Mouse (Mus musculus): ENCODE measurements at regions not wholly inside any gene's neighbourhood (a gene's known extent, or its start where the extent isn't known, plus 50 kb on each side); places are given as distances from the start of the nearest gene placed in this dataset.
A peak's percentile ranks its signal among the peaks of the same experiment; 100 is the strongest.
"Not testable (repeated sequence)": the region's sequence is repeated elsewhere in the genome, so short reads cannot be mapped to it uniquely, and the experiment has no call there.

DNA sequence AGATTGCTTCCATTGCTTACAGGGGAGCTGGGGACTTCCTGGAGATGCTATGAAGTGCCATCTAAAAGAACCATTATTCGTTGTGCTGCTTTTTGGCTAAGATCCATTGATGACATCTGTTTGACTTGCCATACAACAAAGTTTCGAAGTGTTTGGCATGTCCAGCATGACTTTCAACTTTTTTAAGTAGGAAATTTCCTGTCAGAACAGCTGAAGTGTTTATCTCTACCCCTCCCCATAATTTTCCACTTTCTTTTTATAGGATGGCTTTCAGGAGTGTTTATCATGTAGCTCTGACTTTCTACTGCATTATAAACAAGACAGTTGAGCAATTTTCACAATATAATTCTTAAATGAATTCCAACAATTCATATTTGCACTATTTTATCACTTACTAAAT, 253.1 kb upstream of the Pbx1 start:
- DNase-seq (ENCODE audit: low spot score in 2 of 2), result no peak

DNA sequence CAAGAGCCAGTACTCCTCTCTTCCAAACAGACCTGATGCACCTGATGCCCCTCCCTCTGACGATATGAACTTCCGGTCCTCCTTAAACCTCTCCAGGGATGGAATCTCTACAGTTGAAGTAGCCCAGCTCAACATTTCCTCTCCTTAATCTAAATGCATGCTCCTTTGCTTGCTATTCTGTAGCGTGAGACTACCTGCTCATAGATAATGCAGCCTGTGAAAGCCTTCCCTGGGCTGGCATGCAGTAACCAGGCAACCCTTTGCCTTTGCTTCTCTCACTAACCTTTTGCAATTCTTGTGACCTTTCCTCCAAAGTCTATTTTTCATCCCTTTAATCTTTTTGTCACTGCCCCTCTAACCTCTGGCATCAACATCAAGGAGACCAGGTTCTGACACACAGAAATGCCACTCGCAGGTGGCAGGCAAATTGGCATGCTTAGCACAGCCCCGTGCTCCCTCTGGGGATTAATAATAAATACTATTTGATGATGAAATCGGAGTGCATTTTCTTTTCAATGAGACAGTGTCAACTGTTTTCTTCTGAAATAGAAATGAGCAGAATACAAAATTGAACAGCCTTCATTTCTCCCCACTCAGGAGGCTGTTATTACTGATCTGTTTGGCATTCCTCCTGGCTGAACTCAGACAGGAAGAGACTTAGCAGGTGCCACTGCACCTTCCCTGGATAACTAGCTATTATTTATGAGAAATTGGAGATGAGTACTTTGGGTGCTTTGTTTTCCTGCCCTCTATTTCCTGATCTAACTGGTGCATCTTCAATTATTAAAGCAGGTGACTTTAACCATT, 249.8 kb upstream of the Pbx1 start:
- DNase-seq (ENCODE audit: low spot score in 2 of 2), result no peak

DNA sequence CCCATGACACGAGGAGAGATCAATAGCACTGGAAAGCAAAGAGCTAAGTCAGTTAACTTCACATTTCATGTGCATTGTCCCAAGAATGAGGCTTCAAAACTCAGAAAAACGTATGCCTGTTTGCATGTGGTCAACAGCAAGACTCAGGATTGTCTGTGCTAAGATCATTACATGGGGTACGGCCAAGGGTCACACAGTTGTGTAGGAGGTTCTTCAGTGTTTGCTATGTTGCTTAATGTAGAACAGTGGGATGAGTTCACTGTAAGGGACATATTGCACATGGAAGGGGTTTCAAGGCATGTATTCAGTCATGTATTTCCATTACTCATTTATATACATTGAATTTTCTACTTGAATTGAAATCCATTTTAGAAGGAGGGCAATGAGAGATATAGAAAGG, 248.6 kb upstream of the Pbx1 start:
- DNase-seq (ENCODE audit: low spot score in 2 of 2), result no peak

DNA sequence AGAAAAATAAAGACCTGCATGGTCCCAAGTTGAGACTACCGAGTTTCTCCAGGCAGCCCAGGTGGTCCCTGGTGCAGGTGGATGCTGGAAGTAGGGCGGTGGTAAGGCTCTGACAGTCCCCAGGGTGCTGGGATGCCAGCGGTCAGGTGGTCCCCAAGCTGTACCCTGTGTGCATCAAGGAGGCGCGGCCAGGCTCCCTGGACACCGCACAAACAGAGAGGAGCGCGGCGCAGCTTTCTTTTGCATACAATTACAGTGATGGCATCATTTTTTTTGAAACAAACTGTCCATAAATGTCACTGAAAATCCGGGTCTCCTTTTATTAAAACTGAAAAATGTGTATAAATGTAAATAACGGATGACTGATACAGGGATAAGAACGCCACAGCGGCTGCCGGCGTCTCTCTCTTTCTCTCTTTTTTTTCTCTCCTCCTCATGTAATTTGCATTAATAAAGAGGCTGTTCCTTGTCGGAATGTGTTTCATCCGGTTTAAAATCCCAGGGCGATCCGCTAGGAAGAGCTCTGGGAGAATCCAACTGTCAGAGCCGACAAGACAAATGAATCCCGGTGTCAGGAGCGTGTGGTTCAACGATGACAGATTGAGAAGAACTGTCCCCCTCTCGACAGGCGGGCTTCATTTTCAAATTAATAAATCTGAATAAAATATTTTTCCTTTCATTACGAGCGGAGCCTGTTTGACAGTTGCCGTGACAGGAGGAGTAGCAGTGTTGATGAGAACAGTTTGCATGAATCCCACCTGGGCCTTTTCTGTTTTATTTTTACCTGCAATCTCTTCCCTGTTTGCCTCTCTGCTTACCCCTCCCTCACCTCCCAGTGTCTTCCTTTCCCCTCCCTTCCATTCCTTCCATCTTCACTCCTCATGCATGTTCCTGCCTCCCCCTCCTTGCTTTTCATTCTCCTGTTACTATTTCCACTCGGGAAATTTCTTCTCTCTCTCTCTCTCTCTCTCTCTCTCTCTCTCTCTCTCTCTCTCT, 244.6 kb upstream of the Pbx1 start:
- peak; percentile 8 to 34 for DNase-seq (ENCODE audit: low spot score in 2 of 2)

DNA sequence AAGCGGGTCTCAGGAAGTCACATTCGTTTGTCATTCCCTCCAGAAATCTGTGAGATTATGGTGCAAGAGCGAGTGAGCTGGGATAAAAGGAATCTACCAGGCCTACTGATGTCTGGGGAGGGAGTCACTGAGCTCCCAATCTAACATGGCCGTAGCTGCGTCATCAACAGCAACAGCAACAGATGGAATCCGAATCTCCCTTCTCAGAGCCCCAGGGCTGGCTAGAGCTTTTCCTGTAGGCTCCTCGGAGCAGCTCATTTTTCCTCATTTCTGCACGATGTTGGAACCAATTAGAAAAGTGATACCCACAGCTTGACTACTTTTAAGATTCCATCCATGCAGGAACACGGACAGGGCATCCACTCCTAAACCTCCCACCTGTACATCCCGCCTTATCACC, 243.7 kb upstream of the Pbx1 start:
- no peak for DNase-seq (ENCODE audit: low spot score in 2 of 2)

DNA sequence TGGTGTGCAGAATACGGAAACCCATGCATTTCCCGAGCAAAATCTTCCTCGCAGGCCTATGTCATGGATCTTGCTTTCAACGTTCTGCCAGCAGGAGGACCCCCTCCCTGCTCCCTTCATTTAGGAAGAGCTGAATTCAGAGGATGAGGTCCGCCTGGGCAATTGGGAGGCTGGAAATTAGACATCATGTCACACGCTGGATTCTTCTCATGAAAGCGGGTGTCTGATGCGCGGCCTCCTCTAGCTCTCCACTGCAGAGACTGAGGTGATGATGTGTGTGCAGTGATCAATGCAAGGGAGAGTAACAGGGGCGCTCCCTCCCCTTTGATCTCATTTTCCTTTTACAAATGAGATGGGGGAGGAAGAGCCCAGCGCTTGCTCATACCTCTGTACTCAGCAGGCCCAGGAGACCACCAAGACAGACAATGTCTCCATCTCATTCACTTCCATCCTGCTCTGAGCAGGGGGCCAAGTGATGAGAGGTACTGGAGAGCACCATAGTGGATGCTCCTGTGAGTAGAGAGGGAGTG, 230.8 kb upstream of the Pbx1 start:
- DNase-seq (ENCODE audit: low spot score in 2 of 2), result no peak

DNA sequence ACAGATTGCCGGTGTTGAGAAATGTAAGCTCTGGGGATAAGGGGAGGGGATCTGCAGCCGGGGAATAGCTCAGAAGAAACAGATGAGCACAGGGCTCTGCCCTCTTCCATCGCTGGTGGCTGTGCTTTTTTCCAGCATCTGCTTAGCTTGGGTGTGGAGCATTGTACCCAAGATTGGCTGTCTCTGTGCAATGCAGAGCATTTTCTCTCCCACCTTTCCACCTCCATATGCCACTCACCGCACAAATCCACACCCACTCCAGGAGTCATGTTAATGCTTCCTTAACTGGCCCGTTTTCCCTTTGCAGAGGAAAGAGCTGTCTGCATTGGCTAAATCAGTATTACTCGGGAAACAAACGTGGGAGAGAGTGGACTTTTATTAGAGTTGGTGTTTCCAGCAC, 228.9 kb upstream of the Pbx1 start:
- no peak for DNase-seq (ENCODE audit: low spot score in 2 of 2)

DNA sequence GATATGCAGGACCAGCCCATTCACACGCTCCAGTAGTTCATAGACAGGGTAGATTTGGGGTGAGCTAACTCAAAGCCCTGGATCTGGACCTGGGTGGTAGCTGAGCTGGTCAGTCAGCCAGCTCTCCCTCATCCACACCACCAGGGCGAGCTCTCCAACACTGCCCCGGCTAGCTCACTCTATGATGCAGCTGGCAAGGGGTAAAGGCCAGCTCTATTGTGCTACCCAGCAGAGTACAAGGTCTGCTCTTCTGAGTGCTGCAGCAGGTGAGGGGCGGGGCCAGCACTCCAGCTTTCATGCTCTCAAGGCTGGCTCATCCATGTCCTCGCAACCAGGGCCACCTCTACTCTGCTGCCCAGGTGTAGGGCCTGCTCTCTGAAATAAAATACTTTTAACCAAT, 227.5 kb upstream of the Pbx1 start:
- DNase-seq (ENCODE audit: low spot score in 2 of 2), result no peak

DNA sequence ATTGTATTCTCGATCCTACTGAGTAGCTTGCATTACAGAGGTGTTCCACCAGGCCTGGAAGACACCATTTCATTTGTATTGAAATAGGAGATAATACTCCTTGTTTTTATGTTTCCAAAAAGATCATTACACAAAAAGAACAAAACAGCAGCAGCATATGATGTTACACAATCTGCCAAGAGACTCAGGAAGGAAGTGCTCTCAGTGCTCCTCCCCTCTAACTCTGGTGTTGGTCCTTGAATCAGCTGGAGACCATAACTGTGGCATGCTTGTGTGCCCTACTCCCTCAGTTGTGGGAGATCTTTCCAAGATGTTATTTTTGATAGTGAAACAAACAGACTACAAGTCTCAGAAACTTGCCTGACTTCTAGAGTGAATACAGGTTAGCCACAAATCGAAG, 200.8 kb upstream of the Pbx1 start:
- DNase-seq (ENCODE audit: low spot score in 2 of 2), result no peak

DNA sequence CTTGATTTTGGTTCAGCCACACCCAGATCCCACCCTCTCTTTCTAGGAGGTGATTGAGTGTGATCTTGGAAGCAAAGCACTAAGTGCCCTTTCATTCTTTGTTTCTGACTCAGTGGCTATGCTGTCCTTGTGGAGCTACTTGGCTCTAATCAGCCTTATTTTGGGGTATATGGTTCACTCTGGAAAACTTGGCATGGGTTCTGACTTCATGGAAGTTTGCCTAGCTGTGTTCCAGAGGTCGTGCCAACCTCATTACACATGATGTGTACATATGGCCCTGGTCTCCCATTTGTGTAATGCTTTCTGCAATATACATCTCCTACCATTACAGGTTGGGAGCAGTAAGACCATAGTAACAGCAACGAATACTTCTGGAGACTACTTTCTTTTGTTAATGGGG, 199.9 kb upstream of the Pbx1 start:
- no peak for DNase-seq (ENCODE audit: low spot score in 2 of 2)

DNA sequence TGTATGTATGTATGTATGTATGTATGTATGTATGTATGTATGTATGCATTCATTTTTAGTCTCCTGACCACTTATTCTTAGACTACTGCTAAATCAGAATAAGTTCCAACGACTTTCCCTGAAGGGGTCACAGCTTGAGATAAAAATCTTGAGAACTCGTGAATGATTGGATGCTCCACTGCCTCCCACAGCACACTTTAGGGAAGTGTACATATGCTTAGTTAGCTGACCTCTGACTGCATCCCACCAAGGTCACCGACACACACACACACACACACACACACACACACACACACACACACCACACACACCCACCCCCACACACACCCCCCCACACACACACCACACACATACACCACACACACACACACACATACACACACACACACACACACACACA, 169.9 kb upstream of the Pbx1 start:
- DNase-seq (ENCODE audit: low spot score in 2 of 2), result not testable (repeated sequence)

DNA sequence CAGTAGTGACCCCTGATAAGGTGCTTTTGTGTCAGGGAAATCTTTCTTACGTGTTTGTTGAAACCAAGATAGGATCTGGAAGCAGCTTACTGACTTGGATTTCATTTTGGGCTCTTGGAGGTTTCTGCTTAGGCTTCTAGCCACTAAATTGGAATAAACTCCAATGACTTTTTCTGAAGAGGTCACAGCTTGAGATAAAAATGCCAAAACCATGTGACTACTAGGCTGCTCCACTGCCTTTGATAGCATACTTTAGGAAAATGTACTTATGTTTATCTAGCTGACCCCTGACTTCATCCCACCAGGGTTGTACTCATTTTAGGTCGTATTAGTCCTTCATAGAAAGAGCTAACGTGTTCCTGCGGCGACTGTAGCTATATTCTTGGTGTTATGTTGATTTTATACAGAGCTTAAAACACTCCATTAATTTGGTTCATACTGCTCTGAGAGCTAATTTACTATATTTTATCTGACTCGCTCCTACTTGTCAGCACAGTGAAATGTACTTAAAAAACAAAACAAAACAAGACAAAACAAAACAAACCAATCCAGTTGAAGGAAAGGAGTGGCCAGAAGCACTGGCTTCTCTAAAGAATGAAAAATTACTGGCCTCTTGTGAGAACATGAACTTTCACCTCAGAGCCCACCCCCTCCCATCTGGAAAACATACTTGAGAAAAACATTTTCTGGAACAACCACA, 168.5 kb upstream of the Pbx1 start:
- no peak for DNase-seq (ENCODE audit: low spot score in 2 of 2)

DNA sequence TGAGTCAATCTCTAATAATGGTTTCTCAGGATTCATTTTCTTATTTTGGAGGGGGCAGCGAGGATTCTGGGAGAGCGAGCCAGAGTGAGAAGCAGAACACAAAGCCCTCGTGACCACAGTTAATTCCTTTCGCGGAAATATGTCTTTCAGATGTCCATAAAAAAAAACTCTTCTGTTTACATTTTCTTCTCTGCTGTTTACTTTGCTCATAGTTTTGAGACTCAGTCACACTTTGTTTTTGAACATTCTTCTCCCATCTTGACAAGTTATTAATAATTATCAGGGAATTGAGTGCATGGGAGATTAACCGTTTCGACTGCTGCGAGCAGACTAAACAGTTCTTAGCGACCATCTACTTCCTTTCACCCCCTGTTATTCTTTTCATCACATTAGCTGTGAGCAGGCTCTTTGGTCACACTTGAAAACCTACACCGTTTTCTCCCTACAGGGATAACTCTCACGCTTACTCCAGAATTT, 166.2 kb upstream of the Pbx1 start:
- DNase-seq (ENCODE audit: low spot score in 2 of 2), result no peak

DNA sequence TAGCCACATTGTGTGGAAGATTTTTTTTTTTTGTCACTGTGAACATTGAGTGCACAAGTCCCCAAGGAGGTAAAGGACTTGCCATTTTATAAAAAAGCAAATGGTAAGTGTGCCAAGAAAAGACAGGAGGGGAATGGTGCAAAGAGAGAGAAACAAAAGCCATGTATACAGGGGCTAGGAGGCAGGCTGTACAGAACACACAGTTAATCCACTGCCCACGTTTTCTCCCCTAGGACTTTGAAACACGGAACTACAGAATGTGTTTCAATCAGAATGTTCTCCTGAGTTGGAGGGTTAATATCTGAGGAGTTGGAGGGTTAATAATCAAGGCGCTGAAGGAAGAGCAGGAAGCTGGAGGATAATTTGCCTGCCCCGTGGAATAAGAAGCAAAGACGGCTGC, 165.4 kb upstream of the Pbx1 start:
- no peak for DNase-seq (ENCODE audit: low spot score in 2 of 2)

DNA sequence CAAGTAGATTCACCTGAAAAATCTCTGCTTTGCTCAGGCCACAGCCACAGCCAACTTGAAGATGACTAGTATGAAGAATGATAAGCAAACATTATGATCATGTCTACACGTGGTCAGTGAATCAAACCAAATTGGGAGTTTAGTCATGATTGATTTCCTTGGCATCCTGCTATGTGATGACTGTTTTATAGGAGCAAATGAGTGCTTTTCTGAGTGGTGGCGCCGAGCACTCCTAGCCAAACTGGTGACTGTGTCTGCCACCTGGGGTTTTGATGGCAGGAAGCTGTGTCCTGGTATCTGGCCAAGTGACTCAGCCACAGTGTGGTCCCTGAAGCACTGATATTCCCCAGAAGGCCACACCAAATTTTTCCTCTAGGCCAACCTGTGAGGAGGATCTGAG, 152.1 kb upstream of the Pbx1 start:
- DNase-seq (ENCODE audit: low spot score in 2 of 2), result peak in 1 of 2 experiments; percentile 5

DNA sequence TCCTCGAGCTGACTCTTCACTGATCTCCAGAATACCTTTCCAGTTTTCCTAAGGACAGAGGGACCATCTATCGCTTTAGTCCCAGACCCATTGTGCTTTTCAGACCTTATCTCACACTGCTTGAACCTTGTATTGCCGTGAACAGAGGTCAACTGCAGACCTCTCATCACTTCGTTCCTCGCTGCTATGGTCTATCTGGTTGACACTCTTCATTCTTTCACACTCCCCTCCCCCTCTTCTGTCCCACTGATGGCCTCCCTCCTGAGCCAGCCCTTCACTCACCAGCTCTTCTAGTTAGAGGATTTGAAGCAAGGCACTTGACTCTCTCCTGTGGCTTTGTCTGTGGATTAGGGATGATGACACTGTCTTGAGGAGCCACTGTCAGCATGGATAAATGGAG, 150.4 kb upstream of the Pbx1 start:
- no peak for DNase-seq (ENCODE audit: low spot score in 2 of 2)

DNA sequence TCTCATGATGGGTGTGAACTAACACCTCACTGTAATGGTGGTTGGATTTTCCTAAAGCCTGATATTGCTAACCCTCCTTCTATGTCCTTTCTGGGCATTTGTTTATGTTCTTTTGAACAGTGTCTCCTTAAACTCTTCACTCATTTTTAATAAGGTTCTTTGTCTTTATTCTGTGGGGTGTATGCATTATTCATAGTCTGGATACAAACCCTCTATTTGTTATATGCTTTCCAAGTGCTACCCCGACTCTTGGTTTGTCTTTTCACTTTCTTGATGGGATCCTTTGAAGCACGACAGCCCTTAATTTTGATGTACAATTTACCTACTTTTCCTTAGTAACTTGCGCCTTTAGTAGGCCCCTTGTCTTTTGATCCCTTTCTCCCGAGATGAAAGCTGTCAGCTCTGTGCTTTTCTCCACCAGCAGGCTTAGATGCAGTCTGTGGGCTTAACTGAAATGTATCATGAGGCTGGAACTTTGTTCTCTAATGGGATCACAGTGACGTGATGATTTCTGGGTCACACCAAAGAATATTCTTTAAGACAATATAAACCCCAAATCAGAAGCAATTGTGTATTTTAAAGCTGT, 138.0 kb upstream of the Pbx1 start:
- DNase-seq (ENCODE audit: low spot score in 2 of 2), result no peak

DNA sequence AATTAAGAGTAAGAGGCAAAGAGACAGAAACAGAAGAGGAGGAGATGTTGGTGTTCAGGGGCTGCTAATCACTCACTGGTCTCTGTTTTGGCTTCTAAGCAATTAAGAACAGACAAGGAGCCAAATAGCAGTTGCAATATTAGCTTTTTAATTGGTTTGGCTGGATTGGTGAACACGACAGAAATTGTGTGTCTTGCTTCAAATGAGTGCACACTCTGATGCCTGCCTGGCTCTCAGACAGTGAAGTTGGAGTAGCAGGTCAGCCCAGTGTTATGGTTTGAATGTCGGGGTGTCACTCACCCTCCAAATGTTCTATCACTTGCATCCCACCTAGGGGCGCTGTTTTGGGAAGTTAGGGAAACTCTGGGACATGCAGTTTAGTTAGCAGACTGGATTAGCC, 120.3 kb upstream of the Pbx1 start:
- no peak for DNase-seq (ENCODE audit: low spot score in 2 of 2)

DNA sequence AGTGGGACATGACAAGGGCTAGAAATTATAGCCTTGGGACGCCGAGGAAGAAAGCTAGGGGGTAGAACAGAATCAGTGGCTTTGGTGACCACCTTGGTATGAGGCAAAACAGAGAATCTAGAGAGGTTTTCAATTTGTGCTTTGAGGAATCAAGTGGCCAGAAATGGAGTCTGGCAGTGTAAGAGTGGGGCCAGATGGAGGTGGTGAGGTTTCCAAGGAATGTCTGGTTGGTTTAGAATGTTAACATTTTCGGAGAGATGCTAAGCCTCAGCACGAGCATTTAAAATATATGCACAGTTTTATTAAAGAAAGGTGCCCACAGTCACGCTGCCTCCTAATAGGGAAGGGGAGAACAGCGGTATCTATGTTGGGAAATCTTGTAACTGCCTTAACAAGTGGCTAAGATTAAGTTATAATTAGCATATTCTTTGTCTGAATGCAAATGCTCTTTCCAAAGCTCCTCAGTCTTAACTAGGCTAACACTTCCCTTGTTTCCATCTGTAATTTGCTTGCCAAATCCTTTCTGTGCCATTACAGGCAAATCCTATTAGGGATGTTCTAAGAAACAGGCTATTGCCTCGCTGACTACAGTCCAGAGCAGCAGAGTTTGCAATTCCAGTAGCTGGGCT, 117.9 kb upstream of the Pbx1 start:
- DNase-seq (ENCODE audit: low spot score in 2 of 2), result peak; percentile 5 to 10

DNA sequence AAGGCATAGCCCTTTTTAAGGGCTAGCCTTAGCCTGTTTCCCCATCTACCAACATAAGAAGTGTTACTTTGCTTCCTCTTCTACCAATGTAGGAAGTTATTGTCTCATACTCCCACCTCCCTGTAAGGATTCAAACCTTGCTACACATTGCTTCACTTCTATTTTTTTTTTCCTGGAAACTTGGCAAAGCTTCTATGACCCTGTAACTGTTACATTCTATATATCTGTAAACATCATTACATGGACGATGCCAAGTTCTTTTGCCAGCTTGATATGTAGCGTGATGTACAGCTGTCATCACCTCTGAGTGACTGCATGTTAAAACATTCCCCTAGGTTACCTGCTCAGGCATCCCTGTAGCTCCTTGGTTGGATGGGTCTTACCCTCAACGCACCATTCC, 114.1 kb upstream of the Pbx1 start:
- DNase-seq (ENCODE audit: low spot score in 2 of 2), result no peak
